Mouse (Mus musculus): ENCODE measurements around the gene Psmd7.
"Not testable (repeated sequence)": the region's sequence is repeated elsewhere in the genome, so short reads cannot be mapped to it uniquely, and the experiment has no call there.

Gene Psmd7

DNA sequence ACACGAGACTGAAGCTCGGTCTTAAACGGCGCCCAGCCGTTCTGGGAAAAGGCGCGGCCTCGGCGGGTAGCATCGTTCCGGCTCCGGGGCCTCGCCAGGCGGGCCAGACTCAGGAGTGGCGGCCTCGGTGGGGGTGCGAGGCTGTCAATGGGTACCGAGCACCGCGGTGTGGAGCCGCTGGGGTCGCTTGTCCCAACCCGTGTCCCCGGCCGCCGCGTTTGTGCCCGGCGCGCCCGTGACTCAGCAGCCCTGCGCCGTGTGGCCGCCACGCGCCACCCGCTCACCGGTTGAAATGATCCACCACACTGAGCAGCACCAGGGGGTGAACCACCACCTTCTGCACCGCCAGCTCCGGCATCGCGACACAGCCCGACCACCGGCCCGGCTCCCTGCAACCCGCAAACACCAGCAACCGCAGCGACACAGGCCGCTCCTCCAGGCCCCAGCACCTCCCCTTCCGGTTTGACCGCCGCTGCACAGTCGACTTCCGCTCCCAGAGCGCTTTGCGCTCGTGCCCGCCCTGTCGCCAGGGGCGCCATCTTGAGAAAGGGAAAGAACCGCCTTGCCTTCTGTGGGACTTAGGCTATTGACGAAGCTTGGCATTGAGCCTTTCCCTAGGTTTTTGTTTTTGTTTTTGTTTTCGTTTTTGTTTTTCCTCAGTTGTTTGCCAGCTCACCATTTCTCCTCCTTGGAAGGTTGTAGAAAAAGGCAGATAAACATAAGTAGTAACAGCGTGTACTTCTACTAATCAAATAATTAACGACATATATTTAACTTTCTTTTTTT lies at the start of gene Psmd7:
TSS of gene Psmd7 (minus strand) at position 470 of the 786 bp plus-strand sequence.
- peak; percentile 99 for DNase-seq (ENCODE audit: low read depth, low spot score)

DNA sequence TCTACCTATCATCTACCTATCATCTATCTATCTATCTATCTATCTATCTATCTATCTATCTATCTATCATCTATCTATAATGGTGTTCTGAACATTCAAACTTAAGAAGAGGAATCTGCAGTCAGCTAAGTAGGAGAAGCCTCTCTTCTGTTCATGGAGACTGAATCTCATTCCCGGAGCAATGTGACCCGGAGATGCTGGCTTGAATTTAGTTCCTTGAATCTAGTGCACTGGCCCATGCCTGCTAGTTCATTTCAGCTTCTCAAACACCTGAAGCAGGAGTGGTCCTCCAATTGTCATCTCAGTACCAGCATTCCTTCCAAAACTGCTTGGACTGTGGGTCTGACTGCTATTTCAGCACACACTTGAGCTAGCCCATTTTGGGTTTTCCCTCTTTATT lies 45.5 kb upstream of the Psmd7 start:
- DNase-seq (ENCODE audit: low read depth, low spot score) = no peak

DNA sequence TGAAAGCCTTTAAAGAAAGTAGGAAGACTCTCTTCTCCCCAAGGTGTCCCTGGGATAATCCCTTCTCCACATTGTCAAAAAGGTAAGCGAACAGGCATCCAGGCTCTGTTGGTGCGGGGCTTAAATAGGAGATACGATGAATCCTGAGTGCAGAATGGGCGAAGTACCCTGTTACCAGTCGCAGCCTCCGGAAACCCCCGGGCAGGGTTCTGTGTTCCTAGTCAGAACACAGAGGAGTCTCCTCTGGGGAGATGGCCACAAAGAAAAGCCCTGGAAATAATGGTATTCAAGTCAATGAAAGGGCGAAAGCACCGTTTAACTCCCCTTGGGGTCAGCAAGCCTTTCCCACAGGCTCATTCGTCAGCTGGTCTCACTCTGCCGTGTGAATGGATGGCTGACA lies 41.4 kb upstream of the Psmd7 start:
- DNase-seq (ENCODE audit: low read depth, low spot score) = no peak

GRCm38 (mm10) chr8:107628501-107629149 lies 40.4 kb upstream of the Psmd7 start:
- DNase-seq (ENCODE audit: low read depth, low spot score) = peak; percentile 63

DNA sequence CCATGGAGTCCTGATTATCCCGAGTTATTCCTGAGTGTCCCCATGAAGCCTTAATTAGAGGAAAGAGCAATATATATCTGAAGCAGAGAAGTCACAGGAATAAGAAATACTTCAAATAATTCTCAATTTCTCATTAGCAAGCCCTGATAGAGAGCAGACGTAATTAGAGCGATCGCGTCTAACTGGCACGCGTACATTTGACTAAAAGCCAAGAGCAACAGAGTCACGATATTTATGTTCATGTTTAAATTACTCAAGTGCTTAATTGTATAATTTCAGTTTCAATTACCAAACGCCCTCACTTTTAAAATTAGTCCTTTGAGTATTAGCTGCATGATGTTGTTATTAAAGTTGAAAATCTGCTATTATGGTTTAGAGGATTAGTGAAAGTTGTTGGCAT lies 39.6 kb upstream of the Psmd7 start:
- no peak for DNase-seq (ENCODE audit: low read depth, low spot score)

DNA sequence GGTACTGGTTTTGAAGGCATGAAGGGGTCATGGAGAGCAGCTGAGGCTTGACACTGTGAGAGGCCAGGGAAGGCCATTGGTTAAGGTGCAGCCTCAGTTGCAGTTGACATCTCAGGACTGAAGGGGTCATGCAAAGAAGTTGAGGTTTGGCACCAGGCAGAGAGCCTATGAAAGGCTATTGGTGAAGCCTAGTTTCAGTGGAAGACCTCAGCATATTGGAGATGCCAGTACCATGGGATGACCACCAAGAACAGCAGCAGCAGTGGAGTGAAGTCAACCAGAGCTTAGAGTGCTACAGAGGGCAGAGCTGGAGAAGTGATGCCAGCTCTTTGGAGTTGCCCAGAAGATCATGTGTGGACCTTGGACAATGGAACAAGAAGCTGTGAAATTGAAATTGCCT lies 36.0 kb upstream of the Psmd7 start:
- not testable (repeated sequence) for DNase-seq (ENCODE audit: low read depth, low spot score)

DNA sequence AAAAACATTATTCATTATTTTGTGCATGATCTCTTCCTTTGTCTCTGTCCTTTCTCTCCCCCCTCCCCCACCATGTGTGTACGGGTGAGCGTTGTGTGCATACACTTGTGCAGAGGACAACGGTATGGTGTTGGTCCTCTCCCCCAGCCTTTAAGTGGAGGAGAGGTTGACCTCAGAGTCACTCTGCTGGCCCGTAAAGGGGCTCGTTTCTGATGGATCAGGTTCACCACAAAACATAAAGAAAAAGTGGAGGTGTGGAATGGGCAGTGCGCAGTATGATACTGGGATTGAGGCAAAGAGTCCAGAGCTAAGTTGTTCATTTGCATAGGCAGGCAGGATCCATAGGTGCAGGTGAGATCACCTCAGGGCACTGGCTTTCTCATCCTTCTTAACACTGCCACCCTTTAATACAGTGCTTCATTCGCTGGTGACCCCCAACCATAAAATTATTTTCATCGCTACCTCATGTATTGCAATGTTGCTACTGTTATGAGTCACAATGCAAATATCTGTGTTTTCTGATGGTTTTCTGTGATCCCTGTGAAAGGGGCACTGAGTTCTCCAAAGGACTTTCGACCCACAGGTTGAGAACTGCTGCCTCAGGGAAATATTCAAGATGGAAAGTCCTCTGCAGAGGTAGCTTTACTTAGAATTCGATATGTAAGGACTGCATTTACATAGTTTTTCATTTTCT lies 33.8 kb upstream of the Psmd7 start:
- DNase-seq (ENCODE audit: low read depth, low spot score) = no peak

- no peak for DNase-seq (ENCODE audit: low read depth, low spot score)
Measured at GRCm38 (mm10) chr8:107621136-107621535, 32.9 kb upstream of the Psmd7 start.

- no peak for DNase-seq (ENCODE audit: low read depth, low spot score)
Measured at GRCm38 (mm10) chr8:107618499-107618898, 30.2 kb upstream of the Psmd7 start.

- DNase-seq (ENCODE audit: low read depth, low spot score) = no peak
Measured at GRCm38 (mm10) chr8:107613411-107613810, 25.1 kb upstream of the Psmd7 start.

DNA sequence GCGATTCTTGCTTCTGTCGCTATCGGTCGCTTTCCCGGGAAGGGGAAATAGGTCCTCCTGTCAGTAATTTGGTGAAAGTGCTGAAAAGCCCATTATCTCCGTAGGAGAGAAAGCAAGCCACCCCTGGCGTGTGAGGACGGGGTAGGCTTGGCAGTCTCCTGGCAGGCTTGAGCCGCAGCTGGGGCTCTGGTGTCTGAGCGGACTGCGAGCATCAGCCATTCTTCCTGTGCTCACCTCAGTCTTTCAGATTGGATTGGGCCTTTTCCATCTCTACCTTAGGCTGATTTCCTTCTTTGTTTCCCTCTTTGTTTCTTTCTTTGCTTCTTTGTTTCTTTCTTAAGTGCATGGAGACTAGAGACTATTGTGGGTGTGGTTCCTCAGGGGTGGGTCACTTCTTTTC lies 22.6 kb upstream of the Psmd7 start:
- peak; percentile 64 for DNase-seq (ENCODE audit: low read depth, low spot score)

DNA sequence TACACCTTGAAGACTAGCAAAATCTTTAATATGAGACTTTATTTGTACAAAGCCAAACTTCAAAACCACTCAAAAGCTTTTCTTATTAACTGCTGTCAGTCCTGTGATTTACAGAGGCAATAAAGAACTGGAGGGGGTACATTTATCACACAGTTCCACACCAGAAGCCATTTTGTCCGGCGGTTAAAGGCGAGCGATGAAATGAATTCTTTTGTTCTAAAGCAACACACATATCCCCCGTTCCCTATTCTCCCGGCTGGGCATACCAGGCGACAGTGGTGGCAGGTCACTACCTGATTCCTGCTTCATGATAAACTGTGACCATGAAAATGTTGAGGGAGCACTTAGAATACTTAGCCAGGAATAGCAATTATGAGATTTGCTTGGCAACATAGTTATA lies 20.5 kb upstream of the Psmd7 start:
- no peak for DNase-seq (ENCODE audit: low read depth, low spot score)

DNA sequence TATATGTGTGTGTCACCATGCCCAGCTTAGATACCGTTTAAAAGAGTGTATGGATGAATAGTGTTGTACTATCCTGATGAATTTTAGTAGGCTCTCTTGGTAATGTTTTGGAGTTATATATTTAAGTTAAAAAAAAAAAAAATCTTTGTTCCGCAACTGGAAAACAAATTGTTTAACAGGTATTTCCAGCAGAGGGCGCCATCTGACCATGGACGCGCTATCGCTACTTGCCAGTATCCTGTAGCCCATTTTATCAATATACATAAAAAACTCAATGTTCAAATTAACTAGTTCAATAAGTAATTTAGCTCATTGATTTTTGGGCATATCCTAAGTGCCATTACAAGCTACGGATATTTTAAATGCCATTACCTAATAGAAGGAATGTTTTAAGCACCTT lies 14.8 kb upstream of the Psmd7 start:
- DNase-seq (ENCODE audit: low read depth, low spot score) = peak; percentile 67

DNA sequence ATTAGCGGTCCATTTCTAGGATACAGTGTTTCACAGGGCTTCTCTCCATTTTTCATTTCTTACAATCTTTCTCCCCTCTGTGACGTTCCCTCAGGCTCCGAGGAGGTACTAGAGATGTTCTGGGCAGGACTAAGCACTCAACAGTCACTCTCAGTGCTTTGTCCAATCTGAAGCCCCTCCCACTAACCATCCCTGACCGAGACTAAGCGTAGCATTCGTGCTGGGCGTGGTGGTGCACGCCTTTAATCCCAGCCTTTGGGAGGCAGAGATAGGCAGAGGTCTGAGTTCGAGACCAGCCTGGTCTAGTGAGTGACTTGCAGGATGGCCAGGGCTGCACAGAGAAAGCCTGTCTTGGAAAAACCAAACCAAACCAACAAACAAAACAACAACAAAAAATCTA lies 11.4 kb upstream of the Psmd7 start:
- peak; percentile 89 for DNase-seq (ENCODE audit: low read depth, low spot score)

DNA sequence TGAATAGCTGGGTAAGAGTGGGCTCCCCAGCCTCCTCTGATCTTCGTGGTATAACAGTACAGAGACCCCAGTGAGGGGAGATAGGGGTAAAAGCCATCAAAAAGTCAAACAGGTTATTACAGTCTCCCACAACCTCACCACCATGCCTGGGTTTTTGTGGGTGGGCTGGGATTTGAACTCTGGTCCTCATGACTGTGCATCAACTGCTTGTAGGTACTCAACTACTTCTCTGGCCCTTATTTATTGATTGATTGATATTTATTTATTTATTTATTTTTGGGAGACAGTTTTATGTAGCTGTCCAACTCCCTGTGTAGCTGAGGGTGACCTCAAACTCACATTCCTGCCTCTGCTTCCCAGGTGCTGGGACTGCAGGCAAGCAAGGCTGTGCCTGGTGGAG lies 9.5 kb upstream of the Psmd7 start:
- DNase-seq (ENCODE audit: low read depth, low spot score) = no peak

DNA sequence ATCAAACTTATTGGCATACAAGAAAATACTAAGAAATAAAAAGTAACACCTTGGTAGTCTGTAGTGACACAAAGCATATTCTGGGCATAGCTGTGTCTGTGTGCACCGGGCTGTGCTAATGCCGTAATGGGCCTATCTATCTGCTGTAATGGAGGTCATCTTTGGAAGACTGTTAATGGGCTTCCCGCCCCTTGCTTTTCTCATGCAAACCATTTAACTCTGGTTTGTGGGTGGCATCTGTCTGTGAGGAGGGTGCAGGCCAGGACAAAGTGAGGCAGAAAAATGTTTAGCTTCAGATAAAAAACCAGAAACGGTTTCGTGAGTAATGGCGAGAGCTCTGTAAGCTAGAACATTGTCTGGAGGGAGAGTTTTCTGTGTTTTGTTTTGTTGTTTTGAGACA lies 6.6 kb upstream of the Psmd7 start:
- DNase-seq (ENCODE audit: low read depth, low spot score) = peak; percentile 89

GRCm38 (mm10) chr8:107593967-107594729 lies 5.9 kb upstream of the Psmd7 start:
- no peak for DNase-seq (ENCODE audit: low read depth, low spot score)

DNA sequence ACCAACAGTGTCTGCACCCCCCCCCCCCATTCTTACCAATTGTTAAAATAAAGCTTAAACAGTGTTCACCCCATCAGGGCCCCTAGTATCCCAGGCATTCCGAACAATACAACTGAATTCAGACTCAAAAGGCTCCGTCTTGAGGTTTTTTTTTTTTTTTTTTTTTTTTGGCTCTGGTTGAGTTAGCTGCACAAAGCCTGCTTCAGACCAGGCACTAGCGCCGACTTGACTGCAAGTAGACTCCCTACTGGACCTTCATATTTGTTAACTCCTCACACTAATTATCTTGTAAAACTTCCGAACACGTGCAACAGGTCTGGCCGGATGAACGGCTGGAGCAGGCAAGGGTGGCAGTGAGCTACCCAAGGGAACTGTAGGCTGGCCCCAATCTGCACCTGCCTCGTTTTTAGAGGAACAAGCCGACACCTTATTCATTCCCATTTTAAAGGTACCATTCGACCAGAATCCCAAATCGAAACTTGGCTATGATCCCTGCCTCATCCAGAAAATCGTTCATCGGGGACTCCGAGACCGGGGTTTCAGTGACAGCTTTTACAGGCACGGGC lies 752 bp downstream of the Psmd7 start:
- DNase-seq (ENCODE audit: low read depth, low spot score) = peak; percentile 29

DNA sequence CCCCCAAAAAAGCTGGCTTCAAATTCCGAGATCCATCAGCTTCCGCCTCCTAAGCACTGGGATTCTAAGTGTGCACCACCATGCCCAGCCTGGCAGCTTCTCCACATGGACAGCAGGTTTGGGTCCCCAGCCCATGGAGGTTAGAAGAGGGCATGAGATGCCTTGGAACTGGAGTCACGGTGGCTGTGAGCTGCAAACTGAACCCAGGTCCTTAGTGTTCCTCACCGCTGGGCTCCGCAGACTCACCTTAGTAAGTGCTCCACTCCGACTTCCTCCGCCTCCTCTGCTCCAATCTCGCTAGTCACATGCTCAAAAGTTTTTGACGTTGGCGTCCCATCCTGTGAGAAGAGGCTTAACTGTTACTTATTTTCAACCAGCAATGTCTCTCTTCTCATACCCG lies 6.1 kb downstream of the Psmd7 start:
- no peak for DNase-seq (ENCODE audit: low read depth, low spot score)

GRCm38 (mm10) chr8:107581536-107581935 lies 6.7 kb downstream of the Psmd7 start:
- DNase-seq (ENCODE audit: low read depth, low spot score) = no peak

- no peak for DNase-seq (ENCODE audit: low read depth, low spot score)
Measured at GRCm38 (mm10) chr8:107580879-107581278, 7.4 kb downstream of the Psmd7 start.

GRCm38 (mm10) chr8:107578541-107578940 lies 9.7 kb downstream of the Psmd7 start:
- no peak for DNase-seq (ENCODE audit: low read depth, low spot score)

Measured in ZHBTc4 (cell line).